Mouse (Mus musculus) lung, postnatal 0 days (tissue): ENCODE results near the gene Cnst.

Source experiments
- CTCF ChIP-seq: IDR thresholded peaks from 2 replicates; pipeline ENCODE4 v1.5.1; 2016; ENCODE audit warnings: antibody characterized with exemption, mild to moderate bottlenecking
- EP300 ChIP-seq: IDR thresholded peaks from 2 replicates; pipeline ENCODE4 v1.6.1; 2016; ENCODE audit warnings: antibody characterized with exemption, mild to moderate bottlenecking, control low read depth

GRCm38 (mm10) chr1:179650284-179650683 is 104.1 kb downstream of the Cnst start:
- TF ChIP-seq EP300 (peak; percentile 28; the same call in 1 of the 2 replicates), CTCF (peak; percentile 7; the same call in 1 of the 2 replicates)
